Mouse (Mus musculus) limb, embryonic 10.5 days (tissue): ENCODE measurements around the gene Picalm. TPM values are rescaled to one million over a fixed set of nuclear protein-coding genes. Genes with fewer than 3 reads are reported as not detected.

Experiments
- DNase-seq: peaks from one replicate; pipeline ENCODE4 v3.0.0-alpha.2; 2017; ENCODE audit warnings: low spot score
- H3K27ac ChIP-seq: fragments of 300-500 bp; sonication (generic); 2 replicates; pipeline ENCODE4 v1.5.1; 2016; ENCODE audit warnings: mild to moderate bottlenecking
- H3K27me3 ChIP-seq: fragments of 300-500 bp; sonication (generic); 2 replicates; pipeline ENCODE4 v1.6.1; 2016; ENCODE audit warnings: low read depth, mild to moderate bottlenecking; ENCODE audit not compliant: poor library complexity, severe bottlenecking
- H3K36me3 ChIP-seq: fragments of 300-500 bp; sonication (generic); 2 replicates; pipeline ENCODE4 v1.6.1; 2016; ENCODE audit warnings: mild to moderate bottlenecking, moderate library complexity
- H3K4me1 ChIP-seq: fragments of 300-500 bp; sonication (generic); 2 replicates; pipeline ENCODE4 v1.6.1; 2016
- H3K4me3 ChIP-seq: fragments of 300-500 bp; sonication (generic); 2 replicates; pipeline ENCODE4 v1.5.1; 2016; ENCODE audit warnings: mild to moderate bottlenecking, moderate library complexity
- H3K9me3 ChIP-seq: fragments of 300-500 bp; sonication (generic); replicated peaks from 2 replicates; pipeline ENCODE4 v1.6.1; 2016; ENCODE audit warnings: mild to moderate bottlenecking
- WGBS: fragments of 180-500 bp; shearing (Covaris S2); methylation state at CpG from one replicate; pipeline ENCODE4 v1.1.7; 2016; 5-methylcytosine and 5-hydroxymethylcytosine counted together
- polyA plus RNA-seq: library from polyadenylated mRNA; unstranded; fragments of >200 nt; fragmentation: Nextera tagmentation; extraction: Ambion mirVana; gene quantifications from 2 replicates; pipeline ENCODE4 v1.2.1, GENCODE M21; 2016

The Picalm gene
- polyA plus RNA-seq, 1 experiment from 2014 or later: 25.4 TPM

GRCm38 (mm10) chr7:90236289-90236905 lies 106.4 kb downstream of the Picalm start:
- DNase-seq: no peak
- Histone ChIP-seq H3K27ac (no peak overlapping the region; the same call in 1 of the 2 replicates), H3K36me3 (no peaks in the 10 kb centered on the region), H3K4me3 (no peak overlapping the region), H3K9me3 (no peaks in the 10 kb centered on the region), H3K27me3 (no peaks in the 10 kb centered on the region), H3K4me1 (0 out of 2 replicates have a peak, but pooled peaks cover 5% of the 10 kb centered on the region)
- WGBS: 63% methylated on average over 4 of the region's 4 CpGs

DNA sequence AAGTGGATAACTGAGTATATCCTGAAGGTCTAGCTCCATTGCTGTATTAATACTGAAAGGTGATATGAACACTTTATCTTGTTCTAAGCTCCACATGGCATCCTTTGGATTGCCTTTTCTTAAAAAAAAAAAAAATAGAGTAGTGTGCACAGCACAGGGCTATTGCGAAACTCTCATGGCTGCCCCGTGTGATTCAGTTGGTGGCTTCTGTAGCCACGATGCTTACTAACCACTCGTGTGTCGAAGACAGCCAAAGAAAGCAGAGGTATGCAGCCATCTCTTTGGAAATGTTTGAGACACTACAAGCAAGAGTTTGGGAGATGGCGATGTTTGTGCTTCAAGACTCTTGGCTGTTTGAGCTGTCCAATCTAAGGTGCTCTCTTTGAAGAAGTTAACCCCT lies 113.1 kb downstream of the Picalm start:
- no peak for DNase-seq
- H3K36me3 ChIP-seq: no peaks in the 10 kb centered on the region
- H3K9me3 ChIP-seq: no peaks in the 10 kb centered on the region
- no peak overlapping the region for H3K27ac ChIP-seq
- no peaks in the 10 kb centered on the region for H3K27me3 ChIP-seq
- H3K4me1 ChIP-seq: no peaks in the 10 kb centered on the region
- H3K4me3 ChIP-seq: no peak overlapping the region
- 91% methylated on average over 6 of the region's 6 CpGs for WGBS

DNA sequence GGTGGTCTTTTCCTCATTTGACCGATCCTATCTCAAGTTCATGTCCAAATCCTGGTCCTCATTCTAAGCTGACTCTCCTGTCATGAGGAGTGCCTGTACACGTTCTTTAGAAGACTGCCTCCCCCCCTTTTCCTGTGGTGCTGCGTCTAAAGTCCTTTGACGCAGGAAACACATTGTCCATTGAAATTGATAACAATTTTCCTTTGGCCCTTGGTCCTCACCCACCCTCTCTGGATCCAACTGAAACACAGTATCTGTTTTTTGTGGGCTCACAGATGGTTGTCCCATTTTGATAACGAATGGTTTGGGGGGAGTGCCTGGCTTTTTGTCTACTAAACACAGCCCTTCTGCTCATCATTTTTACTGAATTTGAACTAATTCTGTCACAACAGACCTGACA lies 113.6 kb downstream of the Picalm start:
- WGBS: 90% methylated on average over 5 of the region's 5 CpGs
- H3K27me3 ChIP-seq: no peaks in the 10 kb centered on the region
- no peaks in the 10 kb centered on the region for H3K4me1 ChIP-seq
- no peak overlapping the region for H3K4me3 ChIP-seq
- H3K9me3 ChIP-seq: no peaks in the 10 kb centered on the region
- no peaks in the 10 kb centered on the region for H3K36me3 ChIP-seq
- DNase-seq: no peak
- H3K27ac ChIP-seq: no peak overlapping the region

DNA sequence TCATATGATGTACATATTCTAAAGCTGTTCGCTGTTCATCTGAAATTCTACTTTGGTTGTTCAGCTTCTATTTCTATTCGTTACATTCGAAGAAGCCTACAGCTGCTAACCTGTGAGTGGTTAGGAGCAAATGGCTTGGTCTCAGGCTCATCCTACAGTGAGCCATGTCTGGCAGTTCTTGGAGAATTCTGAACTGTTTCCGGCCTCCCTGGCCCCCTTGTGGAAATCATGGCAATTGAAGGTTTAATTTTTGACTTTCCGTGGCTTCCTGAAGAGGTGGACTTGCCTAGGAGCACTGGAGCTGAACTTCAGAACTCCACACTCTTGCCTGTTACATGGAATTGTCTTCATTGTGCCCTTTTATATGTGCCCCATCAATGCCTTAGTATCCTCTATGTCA lies 122.9 kb downstream of the Picalm start:
- no peaks in the 10 kb centered on the region for H3K4me1 ChIP-seq
- no peak overlapping the region for H3K27ac ChIP-seq
- H3K27me3 ChIP-seq: no peaks in the 10 kb centered on the region
- 73% methylated on average over 5 of the region's 5 CpGs for WGBS
- H3K4me3 ChIP-seq: no peak overlapping the region
- DNase-seq: no peak
- H3K36me3 ChIP-seq: no peaks in the 10 kb centered on the region
- no peaks in the 10 kb centered on the region for H3K9me3 ChIP-seq

DNA sequence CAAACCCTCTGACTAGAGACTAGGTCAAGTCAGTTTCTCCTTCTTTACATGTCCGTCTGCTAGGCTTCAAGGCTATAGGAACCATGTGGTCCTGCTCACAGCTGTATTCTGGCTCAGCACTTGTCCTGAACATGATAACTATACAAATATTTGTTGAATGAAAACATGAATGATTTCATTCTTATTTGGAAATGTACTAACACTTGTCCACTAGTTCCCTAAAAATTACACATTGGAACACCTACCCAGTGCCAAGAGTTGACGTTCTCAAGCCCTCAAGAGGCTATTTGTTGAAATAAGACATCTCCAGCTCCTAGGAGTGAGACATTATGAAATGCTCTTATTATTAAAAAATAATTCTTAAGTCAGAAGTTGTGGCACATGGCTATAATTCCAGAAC lies 128.7 kb downstream of the Picalm start:
- Histone ChIP-seq H3K4me1 (0 out of 2 replicates have a peak, but pooled peaks cover 3% of the 10 kb centered on the region), H3K9me3 (no peaks in the 10 kb centered on the region), H3K27me3 (no peaks in the 10 kb centered on the region), H3K27ac (no peak overlapping the region), H3K36me3 (no peaks in the 10 kb centered on the region), H3K4me3 (no peak overlapping the region)
- no peak for DNase-seq
- 89% methylated on average over 2 of the region's 2 CpGs for WGBS

DNA sequence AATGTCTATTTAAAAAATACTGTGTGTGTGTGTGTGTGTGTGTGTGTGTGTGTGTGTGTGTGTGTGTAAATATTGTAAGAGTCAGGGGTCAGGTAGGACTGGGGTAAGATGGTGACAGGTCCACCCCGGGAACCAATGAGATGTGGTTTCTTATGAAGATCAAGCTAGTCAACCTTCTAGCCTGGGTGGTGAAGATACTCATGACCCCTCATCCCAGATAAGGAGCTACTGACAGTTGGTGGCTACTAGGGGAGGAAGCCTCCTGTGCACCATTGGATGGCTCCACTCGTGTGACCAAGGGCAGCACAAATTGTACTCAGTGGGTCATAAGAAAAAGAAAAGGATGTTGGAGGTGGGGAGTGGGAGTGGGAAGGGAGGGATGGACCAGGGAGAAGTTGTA lies 129.9 kb downstream of the Picalm start:
- Histone ChIP-seq H3K4me1 (0 out of 2 replicates have a peak, but pooled peaks cover 3% of the 10 kb centered on the region), H3K36me3 (no peaks in the 10 kb centered on the region), H3K27me3 (no peaks in the 10 kb centered on the region), H3K4me3 (no peak overlapping the region), H3K27ac (no peak overlapping the region), H3K9me3 (no peaks in the 10 kb centered on the region)
- WGBS: 90% methylated on average over 2 of the region's 2 CpGs
- no peak for DNase-seq

- WGBS: 36% methylated on average over 7 of the region's 7 CpGs
- Histone ChIP-seq H3K4me3 (no peak overlapping the region), H3K4me1 (peaks cover 8% of the 10 kb centered on the region), H3K27ac (no peak overlapping the region), H3K36me3 (no peaks in the 10 kb centered on the region), H3K27me3 (no peaks in the 10 kb centered on the region), H3K9me3 (no peaks in the 10 kb centered on the region)
- no peak for DNase-seq
These were observed 132.0 kb downstream of the Picalm start for GRCm38 (mm10) chr7:90261902-90262599.

Other genes starting within 250 kb of the Picalm start
- 0.08 TPM in 1 of 2 replicates, not detected in the other for gene Ccdc81, start 226.6 kb upstream of the Picalm start, polyA plus RNA-seq
- 138 and 152 TPM in 2 replicates for gene Hikeshi, start 189.0 kb upstream of the Picalm start, polyA plus RNA-seq
- 101 and 102 TPM in 2 replicates for gene Eed, start 149.2 kb upstream of the Picalm start, polyA plus RNA-seq
- gene Ccdc83, start 135.6 kb downstream of the Picalm start, polyA plus RNA-seq: not detected in 2 replicates
- gene Sytl2, start 172.0 kb downstream of the Picalm start, polyA plus RNA-seq: 1.3 and 2.7 TPM in 2 replicates